Mouse (Mus musculus): ENCODE results near the gene Clpb.

Clpb gene

GRCm38 (mm10) chr7:101820295-101821030, 157.0 kb downstream of the Clpb start:
- DNase-seq (ENCODE audit: extremely low read depth, low read depth, low spot score) = no peak

- DNase-seq (ENCODE audit: extremely low read depth, low read depth, low spot score) = no peak
These were observed 158.4 kb downstream of the Clpb start for GRCm38 (mm10) chr7:101821571-101822501.

- no peak for DNase-seq (ENCODE audit: extremely low read depth, low read depth, low spot score)
These were observed 159.7 kb downstream of the Clpb start for GRCm38 (mm10) chr7:101822836-101823757.

- no peak for DNase-seq (ENCODE audit: extremely low read depth, low read depth, low spot score)
These were observed 160.6 kb downstream of the Clpb start for GRCm38 (mm10) chr7:101823758-101824630.

GRCm38 (mm10) chr7:101830373-101830772, 166.9 kb downstream of the Clpb start:
- DNase-seq (ENCODE audit: extremely low read depth, low read depth, low spot score) = no peak

GRCm38 (mm10) chr7:101831437-101831836, 168.0 kb downstream of the Clpb start:
- no peak for DNase-seq (ENCODE audit: extremely low read depth, low read depth, low spot score)

- DNase-seq (ENCODE audit: extremely low read depth, low read depth, low spot score) = no peak
These were observed 168.9 kb downstream of the Clpb start for GRCm38 (mm10) chr7:101832372-101832771.

GRCm38 (mm10) chr7:101833352-101833751, 169.9 kb downstream of the Clpb start:
- DNase-seq (ENCODE audit: extremely low read depth, low read depth, low spot score) = no peak

- no peak for DNase-seq (ENCODE audit: extremely low read depth, low read depth, low spot score)
These were observed 170.6 kb downstream of the Clpb start for GRCm38 (mm10) chr7:101833916-101834584.

- no peak for DNase-seq (ENCODE audit: extremely low read depth, low read depth, low spot score)
These were observed 171.5 kb downstream of the Clpb start for GRCm38 (mm10) chr7:101834903-101835302.

- no peak for DNase-seq (ENCODE audit: extremely low read depth, low read depth, low spot score)
These were observed 172.2 kb downstream of the Clpb start for GRCm38 (mm10) chr7:101835457-101836109.

GRCm38 (mm10) chr7:101836271-101837153, 173.1 kb downstream of the Clpb start:
- no peak for DNase-seq (ENCODE audit: extremely low read depth, low read depth, low spot score)

- DNase-seq (ENCODE audit: extremely low read depth, low read depth, low spot score) = no peak
These were observed 173.7 kb downstream of the Clpb start for GRCm38 (mm10) chr7:101837154-101837605.

GRCm38 (mm10) chr7:101837606-101838471, 174.4 kb downstream of the Clpb start, which contains the start of gene Inppl1:
Gene Inppl1 (minus strand): TSS chr7:101838229.
- DNase-seq (ENCODE audit: extremely low read depth, low read depth, low spot score) = peak; percentile 36

GRCm38 (mm10) chr7:101844186-101844585, 180.8 kb downstream of the Clpb start:
- DNase-seq (ENCODE audit: extremely low read depth, low read depth, low spot score) = no peak

Measured in fat pad, adult 2 months (tissue).